Mouse (Mus musculus): ENCODE results near the gene Pde10a. TPM values are rescaled to one million over a fixed set of nuclear protein-coding genes. Genes with fewer than 3 reads are reported as not detected.

Gene Pde10a
- polyA plus RNA-seq, 1 experiment from 2014 or later, result 1.4 TPM

GRCm38 (mm10) chr17:8952951-8953350 lies 427.8 kb downstream of the Pde10a start:
- WGBS, result 81% methylated on average over 8 of the region's 8 CpGs
- Histone ChIP-seq H3K9ac (no peak overlapping the region), H3K4me1 (replicated peaks) (no peaks in the 10 kb centered on the region), H3K9me3 (replicated peaks) (no peaks in the 10 kb centered on the region), H3K36me3 (0 out of 2 replicates have a peak, but pooled peaks cover 4% of the 10 kb centered on the region), H3K4me2 (no peak overlapping the region), H3K27me3 (no peaks in the 10 kb centered on the region), H3K4me3 (no peak overlapping the region), H3K27ac (no peak overlapping the region)
- ATAC-seq (replicated peaks; ENCODE audit: insufficient number of reproducible peaks, insufficient read depth, low FRiP score, low read depth), result no peak

DNA sequence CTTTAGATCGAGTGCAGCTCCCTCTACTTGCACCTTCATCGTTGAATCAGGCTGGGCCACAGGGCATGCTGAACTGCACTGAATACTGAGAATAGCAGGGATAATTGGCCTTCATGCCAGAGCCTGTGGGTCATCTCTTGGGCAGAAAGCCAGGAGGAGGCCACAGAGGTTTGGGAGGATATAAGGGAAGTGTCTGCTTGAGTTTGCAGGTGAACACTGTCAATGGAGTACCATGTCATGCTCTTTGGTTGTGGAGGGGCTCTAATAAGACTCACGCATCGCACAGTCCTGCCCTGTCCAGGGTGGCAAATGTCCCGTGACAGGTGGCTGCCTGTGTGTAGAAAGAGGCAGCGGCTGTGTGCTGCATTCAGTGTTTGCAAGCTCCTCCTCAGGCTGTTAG lies 433.0 kb downstream of the Pde10a start:
- H3K4me2 ChIP-seq, result no peak overlapping the region
- H3K4me3 ChIP-seq, result no peak overlapping the region
- H3K27ac ChIP-seq, result no peak overlapping the region
- no peaks in the 10 kb centered on the region for H3K27me3 ChIP-seq
- H3K9me3 ChIP-seq (replicated peaks), result no peaks in the 10 kb centered on the region
- 59% methylated on average over 6 of the region's 6 CpGs for WGBS
- ATAC-seq (replicated peaks; ENCODE audit: insufficient number of reproducible peaks, insufficient read depth, low FRiP score, low read depth), result no peak
- no peaks in the 10 kb centered on the region for H3K36me3 ChIP-seq
- no peak overlapping the region for H3K9ac ChIP-seq
- no peaks in the 10 kb centered on the region for H3K4me1 ChIP-seq (replicated peaks)

DNA sequence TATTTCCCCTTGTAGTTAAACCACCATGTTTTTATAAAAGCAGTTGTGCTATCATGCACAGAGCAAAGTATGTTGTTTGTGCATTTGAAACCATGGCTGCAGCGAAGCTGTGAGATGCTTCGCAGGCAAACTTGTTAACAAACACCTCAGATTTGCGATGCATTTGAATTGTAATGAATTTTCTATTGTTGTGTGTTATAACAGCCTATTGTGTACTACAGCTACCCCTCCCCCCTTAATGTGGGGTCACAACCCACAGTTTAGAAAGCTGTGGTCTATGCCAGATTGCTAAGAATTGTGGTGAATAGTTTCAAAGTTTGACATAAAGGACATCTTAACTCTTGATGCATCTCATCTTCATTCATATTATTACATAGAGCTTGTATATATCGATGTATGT lies 435.2 kb downstream of the Pde10a start:
- Histone ChIP-seq H3K9ac (no peak overlapping the region), H3K27me3 (no peaks in the 10 kb centered on the region), H3K4me3 (no peak overlapping the region), H3K9me3 (replicated peaks) (no peaks in the 10 kb centered on the region), H3K4me1 (replicated peaks) (no peaks in the 10 kb centered on the region), H3K4me2 (no peak overlapping the region), H3K27ac (no peak overlapping the region), H3K36me3 (no peaks in the 10 kb centered on the region)
- no peak for ATAC-seq (replicated peaks; ENCODE audit: insufficient number of reproducible peaks, insufficient read depth, low FRiP score, low read depth)
- WGBS, result 87% methylated on average over 4 of the region's 4 CpGs

DNA sequence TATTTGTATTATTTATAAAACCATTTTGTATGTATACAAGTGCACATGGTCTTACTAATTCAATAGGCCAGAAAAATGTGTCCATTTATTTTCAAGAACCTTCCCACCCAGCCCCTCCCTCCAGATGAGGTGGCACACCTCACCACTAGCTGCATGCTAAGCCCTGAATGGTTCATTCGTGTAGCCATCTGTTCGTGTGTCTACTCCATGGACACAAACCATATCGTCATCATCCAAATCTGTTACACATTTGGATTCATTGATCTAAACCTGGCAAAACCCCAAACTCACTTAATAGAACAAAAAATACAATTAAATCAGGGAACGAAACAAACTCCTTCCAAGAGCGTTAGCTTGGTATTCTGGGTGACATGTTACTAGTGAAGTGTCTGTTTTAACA lies 435.9 kb downstream of the Pde10a start:
- H3K27ac ChIP-seq, result no peak overlapping the region
- H3K9ac ChIP-seq, result no peak overlapping the region
- no peak overlapping the region for H3K4me2 ChIP-seq
- H3K27me3 ChIP-seq, result no peaks in the 10 kb centered on the region
- 82% methylated on average over 5 of the region's 5 CpGs for WGBS
- no peak for ATAC-seq (replicated peaks; ENCODE audit: insufficient number of reproducible peaks, insufficient read depth, low FRiP score, low read depth)
- H3K4me3 ChIP-seq, result no peak overlapping the region
- H3K4me1 ChIP-seq (replicated peaks), result no peaks in the 10 kb centered on the region
- no peaks in the 10 kb centered on the region for H3K9me3 ChIP-seq (replicated peaks)
- H3K36me3 ChIP-seq, result no peaks in the 10 kb centered on the region

DNA sequence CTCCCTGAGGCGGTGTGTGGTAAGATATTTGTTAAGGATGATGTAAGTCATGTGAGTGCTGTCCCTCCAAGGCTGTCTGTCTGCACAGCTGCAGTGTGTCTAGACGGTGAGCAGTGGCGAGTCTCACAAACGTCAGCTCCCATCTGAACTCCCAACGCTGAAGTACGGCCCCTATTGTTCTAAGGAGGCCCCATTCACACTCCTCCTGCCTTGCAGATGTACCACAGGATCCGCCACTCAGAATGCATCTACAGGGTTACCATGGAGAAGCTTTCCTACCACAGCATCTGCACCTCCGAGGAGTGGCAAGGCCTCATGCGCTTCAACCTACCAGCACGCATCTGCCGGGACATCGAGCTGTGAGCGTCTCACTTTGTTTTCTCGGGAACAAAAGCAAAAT lies 436.5 kb downstream of the Pde10a start:
- no peak for ATAC-seq (replicated peaks; ENCODE audit: insufficient number of reproducible peaks, insufficient read depth, low FRiP score, low read depth)
- Histone ChIP-seq H3K4me1 (replicated peaks) (no peaks in the 10 kb centered on the region), H3K27me3 (no peaks in the 10 kb centered on the region), H3K9ac (no peak overlapping the region), H3K9me3 (replicated peaks) (no peaks in the 10 kb centered on the region), H3K27ac (no peak overlapping the region), H3K4me2 (no peak overlapping the region), H3K4me3 (no peak overlapping the region), H3K36me3 (no peaks in the 10 kb centered on the region)
- WGBS, result 65% methylated on average over 14 of the region's 14 CpGs

DNA sequence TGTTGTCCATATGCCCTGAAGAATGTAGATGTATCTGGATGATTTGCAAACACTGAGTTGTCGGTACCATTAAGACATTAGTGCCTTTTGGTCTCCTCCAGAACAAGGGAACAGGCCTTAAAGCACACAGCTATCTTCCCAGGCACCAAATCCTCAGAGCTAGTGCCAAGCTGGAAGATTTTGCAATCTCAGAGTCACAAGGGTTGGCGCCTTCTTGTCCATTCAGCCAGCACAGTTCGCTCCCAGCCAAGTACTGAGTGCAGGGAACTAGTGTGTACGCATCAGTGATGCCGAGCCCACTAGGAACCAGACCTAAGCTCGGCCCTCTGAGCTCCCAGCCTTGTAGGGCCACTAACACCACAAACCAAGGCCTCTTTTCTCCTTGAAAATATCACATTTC lies 440.0 kb downstream of the Pde10a start:
- no peaks in the 10 kb centered on the region for H3K36me3 ChIP-seq
- no peaks in the 10 kb centered on the region for H3K27me3 ChIP-seq
- H3K27ac ChIP-seq, result no peak overlapping the region
- H3K9ac ChIP-seq, result no peak overlapping the region
- H3K4me3 ChIP-seq, result no peak overlapping the region
- no peak overlapping the region for H3K4me2 ChIP-seq
- WGBS, result 85% methylated on average over 6 of the region's 6 CpGs
- ATAC-seq (replicated peaks; ENCODE audit: insufficient number of reproducible peaks, insufficient read depth, low FRiP score, low read depth), result no peak
- no peaks in the 10 kb centered on the region for H3K4me1 ChIP-seq (replicated peaks)
- H3K9me3 ChIP-seq (replicated peaks), result no peaks in the 10 kb centered on the region

DNA sequence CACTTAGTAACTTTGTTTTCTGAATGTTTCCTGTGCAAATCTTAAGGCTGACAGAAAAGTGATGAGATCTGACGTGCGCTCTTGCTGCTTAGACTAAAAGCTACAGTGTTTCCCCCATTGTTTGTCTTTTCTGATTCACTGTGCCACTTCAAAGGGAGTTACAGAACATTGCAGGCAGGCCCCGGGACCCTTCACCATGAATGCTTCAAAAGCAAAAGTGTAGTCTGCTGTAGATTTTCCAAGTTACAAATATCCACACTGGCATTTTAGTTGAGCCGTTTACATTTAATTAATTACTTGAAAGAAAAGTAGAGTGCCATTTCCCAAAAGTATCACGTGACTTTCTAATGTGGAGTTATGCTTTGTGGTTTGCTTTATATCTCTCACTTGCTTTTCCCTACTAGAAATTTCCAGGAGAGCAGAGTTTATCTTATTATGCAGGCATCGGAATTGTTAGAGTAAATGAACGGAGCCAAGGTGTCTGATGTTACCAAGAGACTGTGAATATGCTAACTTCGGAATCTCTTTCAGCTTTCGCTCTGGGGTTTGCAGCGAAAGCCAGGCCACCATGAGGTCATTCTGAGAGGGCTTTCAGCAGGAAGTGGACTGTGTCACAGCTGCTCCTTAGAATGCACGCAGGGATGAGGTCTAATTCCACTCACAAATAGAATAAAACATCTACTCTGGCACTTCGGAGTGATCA lies 447.1 kb downstream of the Pde10a start:
- no peaks in the 10 kb centered on the region for H3K9me3 ChIP-seq (replicated peaks)
- no peak for ATAC-seq (replicated peaks; ENCODE audit: insufficient number of reproducible peaks, insufficient read depth, low FRiP score, low read depth)
- 39% methylated on average over 12 of the region's 12 CpGs for WGBS

DNA sequence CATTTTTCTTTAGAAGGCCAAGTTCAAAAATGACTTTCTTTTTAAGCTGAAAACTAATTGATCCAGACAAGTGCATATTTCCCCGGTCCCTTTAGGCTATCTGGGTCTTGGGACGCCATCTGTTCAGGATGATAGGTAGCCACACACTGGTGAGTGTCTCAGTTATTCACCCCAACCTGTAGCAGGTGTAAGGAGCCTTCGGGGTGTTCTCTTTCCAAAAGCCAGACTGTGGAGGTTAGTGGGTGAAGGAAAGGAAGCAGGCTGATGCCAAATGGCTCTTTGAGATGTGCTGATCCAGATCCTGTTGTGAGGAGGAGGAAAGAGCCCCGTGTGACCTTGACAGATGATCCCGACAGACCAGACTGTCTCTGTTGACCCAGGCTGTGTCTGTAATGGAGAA lies 448.2 kb downstream of the Pde10a start:
- WGBS, result 71% methylated on average over 5 of the region's 5 CpGs
- 0 out of 2 replicates have a peak, but pooled peaks cover 3% of the 10 kb centered on the region for H3K27me3 ChIP-seq
- H3K27ac ChIP-seq, result no peak overlapping the region
- H3K4me3 ChIP-seq, result no peak overlapping the region
- no peaks in the 10 kb centered on the region for H3K9me3 ChIP-seq (replicated peaks)
- H3K36me3 ChIP-seq, result no peaks in the 10 kb centered on the region
- 0 out of 2 replicates have a peak, but pooled peaks cover 3% of the 10 kb centered on the region for H3K4me1 ChIP-seq (replicated peaks)
- no peak for ATAC-seq (replicated peaks; ENCODE audit: insufficient number of reproducible peaks, insufficient read depth, low FRiP score, low read depth)
- H3K9ac ChIP-seq, result no peak overlapping the region
- no peak overlapping the region for H3K4me2 ChIP-seq

More for the DNA sequence above, 447.1 kb downstream of the Pde10a start:
- H3K4me2 ChIP-seq, result no peak overlapping the region
- H3K27me3 ChIP-seq, result 0 out of 2 replicates have a peak, but pooled peaks cover 3% of the 10 kb centered on the region
- no peak overlapping the region for H3K27ac ChIP-seq
- no peak overlapping the region for H3K9ac ChIP-seq
- 0 out of 2 replicates have a peak, but pooled peaks cover 3% of the 10 kb centered on the region for H3K4me1 ChIP-seq (replicated peaks)
- no peak overlapping the region for H3K4me3 ChIP-seq
- H3K36me3 ChIP-seq, result no peaks in the 10 kb centered on the region

DNA sequence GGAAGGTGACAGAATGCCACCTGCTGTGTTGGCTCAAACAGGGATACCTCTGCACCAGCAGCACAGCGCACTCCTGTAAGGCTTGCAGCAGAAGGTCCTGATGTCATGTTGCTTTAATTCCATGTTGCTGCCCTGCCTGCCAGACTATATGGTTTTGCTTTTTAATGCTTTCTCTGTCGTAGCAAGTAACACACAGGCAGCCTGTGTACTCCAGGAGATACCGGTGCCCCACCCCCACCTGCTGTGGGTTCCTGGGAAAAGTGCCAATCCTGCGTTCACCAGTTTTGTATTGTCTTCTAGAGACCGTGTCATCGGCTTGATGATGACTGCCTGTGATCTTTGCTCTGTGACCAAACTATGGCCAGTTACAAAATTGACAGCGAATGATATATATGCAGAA lies 449.3 kb downstream of the Pde10a start:
- H3K4me3 ChIP-seq, result no peak overlapping the region
- no peak overlapping the region for H3K27ac ChIP-seq
- H3K9ac ChIP-seq, result no peak overlapping the region
- no peaks in the 10 kb centered on the region for H3K9me3 ChIP-seq (replicated peaks)
- peaks cover 3% of the 10 kb centered on the region; the same call in 1 of the 2 replicates for H3K27me3 ChIP-seq
- no peaks in the 10 kb centered on the region for H3K36me3 ChIP-seq
- H3K4me1 ChIP-seq (replicated peaks), result 0 out of 2 replicates have a peak, but pooled peaks cover 3% of the 10 kb centered on the region
- no peak for ATAC-seq (replicated peaks; ENCODE audit: insufficient number of reproducible peaks, insufficient read depth, low FRiP score, low read depth)
- no peak overlapping the region for H3K4me2 ChIP-seq
- WGBS, result 52% methylated on average over 7 of the region's 7 CpGs

DNA sequence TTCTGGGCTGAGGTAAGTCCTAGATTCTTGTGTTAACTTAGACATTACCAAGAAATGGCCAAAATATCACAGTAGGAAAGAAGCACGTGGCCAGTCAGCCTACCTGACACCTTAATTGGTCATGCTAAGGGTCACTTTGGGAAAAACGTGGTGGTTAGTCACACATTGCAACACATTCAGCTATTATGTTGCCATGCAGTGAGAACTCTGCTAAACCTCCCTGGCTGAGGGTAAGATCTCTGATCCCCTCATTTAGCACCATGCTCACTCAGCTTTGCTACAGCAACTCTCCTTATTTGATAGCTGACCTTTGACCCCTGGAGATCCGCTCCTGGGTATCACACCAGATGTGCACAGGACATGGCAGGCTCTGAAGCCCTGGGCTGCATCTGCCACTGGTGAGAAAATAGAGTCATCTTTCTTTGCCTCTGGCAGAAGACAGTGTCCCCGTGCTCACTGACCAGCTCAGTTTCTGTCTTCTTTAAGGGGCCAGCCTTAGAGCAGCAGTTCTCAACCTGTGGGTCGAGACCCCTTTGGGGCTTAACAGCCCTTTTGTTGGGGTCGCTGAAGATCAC lies 449.7 kb downstream of the Pde10a start:
- H3K36me3 ChIP-seq, result no peaks in the 10 kb centered on the region
- 0 out of 2 replicates have a peak, but pooled peaks cover 3% of the 10 kb centered on the region for H3K4me1 ChIP-seq (replicated peaks)
- no peak overlapping the region for H3K9ac ChIP-seq
- H3K27me3 ChIP-seq, result peaks cover 3% of the 10 kb centered on the region; the same call in 1 of the 2 replicates
- H3K27ac ChIP-seq, result no peak overlapping the region
- H3K4me2 ChIP-seq, result no peak overlapping the region
- no peak overlapping the region for H3K4me3 ChIP-seq
- ATAC-seq (replicated peaks; ENCODE audit: insufficient number of reproducible peaks, insufficient read depth, low FRiP score, low read depth), result no peak
- 66% methylated on average over 6 of the region's 6 CpGs for WGBS
- H3K9me3 ChIP-seq (replicated peaks), result no peaks in the 10 kb centered on the region

DNA sequence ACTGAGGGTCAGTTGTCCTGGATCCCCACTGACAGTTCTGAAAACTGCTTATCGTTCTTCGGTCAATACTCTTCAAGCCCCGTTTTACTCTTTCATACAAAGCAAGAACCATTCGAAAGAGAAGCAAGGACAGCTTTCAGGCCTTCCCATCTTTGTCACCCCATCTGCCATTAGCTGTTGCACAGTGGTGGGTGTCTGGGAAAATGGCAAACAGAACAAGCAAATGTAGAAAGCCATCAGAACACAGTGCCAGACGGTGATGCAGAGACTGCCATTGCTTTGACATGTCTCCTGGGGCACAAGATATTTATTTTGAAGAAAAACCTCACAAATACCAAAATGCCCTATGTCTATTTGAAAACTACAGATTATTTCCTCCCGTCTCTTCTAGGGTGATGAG lies 451.6 kb downstream of the Pde10a start:
- H3K27me3 ChIP-seq, result peaks cover 3% of the 10 kb centered on the region; the same call in 1 of the 2 replicates
- no peak overlapping the region for H3K9ac ChIP-seq
- H3K9me3 ChIP-seq (replicated peaks), result no peaks in the 10 kb centered on the region
- no peak overlapping the region for H3K27ac ChIP-seq
- no peak overlapping the region for H3K4me2 ChIP-seq
- 85% methylated on average over 6 of the region's 6 CpGs for WGBS
- no peak overlapping the region for H3K4me3 ChIP-seq
- no peak for ATAC-seq (replicated peaks; ENCODE audit: insufficient number of reproducible peaks, insufficient read depth, low FRiP score, low read depth)
- no peaks in the 10 kb centered on the region for H3K36me3 ChIP-seq
- H3K4me1 ChIP-seq (replicated peaks), result 0 out of 2 replicates have a peak, but pooled peaks cover 3% of the 10 kb centered on the region

GRCm38 (mm10) chr17:8977271-8977670 lies 452.1 kb downstream of the Pde10a start:
- no peak overlapping the region for H3K4me3 ChIP-seq
- no peak overlapping the region for H3K9ac ChIP-seq
- no peaks in the 10 kb centered on the region for H3K36me3 ChIP-seq
- 0 out of 2 replicates have a peak, but pooled peaks cover 3% of the 10 kb centered on the region for H3K4me1 ChIP-seq (replicated peaks)
- H3K27ac ChIP-seq, result no peak overlapping the region
- no peaks in the 10 kb centered on the region for H3K9me3 ChIP-seq (replicated peaks)
- WGBS, result 69% methylated on average over 2 of the region's 2 CpGs
- no peak overlapping the region for H3K4me2 ChIP-seq
- ATAC-seq (replicated peaks; ENCODE audit: insufficient number of reproducible peaks, insufficient read depth, low FRiP score, low read depth), result no peak
- H3K27me3 ChIP-seq, result peaks cover 3% of the 10 kb centered on the region; the same call in 1 of the 2 replicates
